Mouse (Mus musculus) retina, postnatal 1 day (tissue): ENCODE measurements around the gene Megf11.

Source experiments
- DNase-seq: peaks from one replicate; pipeline ENCODE4 v3.0.0-alpha.2; 2012

The Megf11 gene

DNA sequence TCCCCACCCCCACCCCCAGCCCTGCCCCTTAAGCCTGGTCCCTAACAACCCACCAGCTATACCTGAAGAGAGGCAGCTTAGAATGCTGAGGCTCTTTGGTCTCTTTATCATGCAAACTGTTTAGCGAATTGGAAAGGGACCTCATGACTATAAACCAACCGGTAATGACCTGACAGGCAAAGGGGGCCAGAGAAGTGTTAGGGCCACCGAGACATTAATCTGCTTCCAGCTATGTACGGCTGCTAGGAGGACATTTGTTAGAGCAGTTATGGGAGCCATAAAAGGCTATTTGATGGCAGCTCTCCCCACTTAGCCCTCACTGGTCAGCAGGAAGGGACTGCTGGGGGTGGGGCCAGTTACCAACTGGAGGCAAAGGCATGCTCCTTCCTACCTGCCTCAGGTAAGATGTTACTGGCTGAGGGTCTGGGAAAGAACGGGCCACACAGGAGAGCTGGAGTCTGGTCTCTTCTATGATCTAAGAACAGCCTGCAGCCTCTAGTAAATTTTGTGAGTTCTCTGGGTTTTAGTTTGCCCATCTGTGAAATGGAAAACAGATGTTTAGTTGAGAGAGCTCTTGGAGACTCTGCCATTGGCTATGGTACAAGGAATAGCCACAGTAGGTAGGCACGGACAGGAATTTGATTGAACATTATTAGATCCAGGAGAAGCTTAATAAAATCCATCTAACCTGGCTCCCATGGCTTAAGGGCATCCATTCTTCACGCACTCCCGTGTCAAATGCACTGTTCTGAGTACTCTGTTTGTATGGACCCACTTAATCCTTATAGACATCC, 183.2 kb downstream of the Megf11 start:
- no peak for DNase-seq

DNA sequence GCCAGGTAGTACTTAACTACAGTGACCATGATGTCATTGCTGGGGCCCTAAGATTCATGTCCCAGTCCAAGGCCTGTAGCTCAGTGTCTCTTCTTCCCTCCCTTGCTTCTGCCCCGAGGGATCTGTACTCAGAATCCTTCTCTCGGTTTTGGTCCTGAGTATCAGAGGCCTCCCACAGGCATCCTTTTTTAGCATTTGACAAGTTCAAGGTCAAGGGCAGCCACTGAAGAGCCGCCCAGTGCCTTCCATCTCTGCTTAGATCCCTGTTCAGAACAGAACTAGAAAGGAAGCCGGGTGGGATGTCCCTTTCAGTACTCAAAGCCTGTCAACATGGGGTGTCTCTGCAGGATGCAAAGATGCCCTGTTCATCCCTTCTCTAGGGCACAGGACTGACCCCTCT, 185.0 kb downstream of the Megf11 start:
- DNase-seq = no peak

DNA sequence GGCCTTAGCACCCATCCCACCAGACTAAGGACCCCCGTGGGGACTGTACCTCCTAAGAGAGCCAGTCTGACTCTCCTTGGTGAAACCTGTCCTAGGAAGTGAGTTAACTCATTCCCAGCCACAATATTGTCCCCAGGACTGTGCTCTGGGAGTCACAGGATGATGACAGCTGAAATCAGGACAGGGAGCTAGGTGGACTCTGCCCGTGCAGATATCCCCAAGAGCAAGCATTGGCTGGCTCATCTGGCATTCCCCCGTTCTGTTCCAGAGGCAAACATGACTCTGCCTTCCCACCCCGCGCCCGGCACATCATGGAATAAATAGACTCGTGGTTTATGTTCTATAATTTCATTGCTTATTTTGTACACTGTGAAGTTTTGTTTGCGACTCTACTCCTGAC, 185.7 kb downstream of the Megf11 start:
- DNase-seq = no peak

DNA sequence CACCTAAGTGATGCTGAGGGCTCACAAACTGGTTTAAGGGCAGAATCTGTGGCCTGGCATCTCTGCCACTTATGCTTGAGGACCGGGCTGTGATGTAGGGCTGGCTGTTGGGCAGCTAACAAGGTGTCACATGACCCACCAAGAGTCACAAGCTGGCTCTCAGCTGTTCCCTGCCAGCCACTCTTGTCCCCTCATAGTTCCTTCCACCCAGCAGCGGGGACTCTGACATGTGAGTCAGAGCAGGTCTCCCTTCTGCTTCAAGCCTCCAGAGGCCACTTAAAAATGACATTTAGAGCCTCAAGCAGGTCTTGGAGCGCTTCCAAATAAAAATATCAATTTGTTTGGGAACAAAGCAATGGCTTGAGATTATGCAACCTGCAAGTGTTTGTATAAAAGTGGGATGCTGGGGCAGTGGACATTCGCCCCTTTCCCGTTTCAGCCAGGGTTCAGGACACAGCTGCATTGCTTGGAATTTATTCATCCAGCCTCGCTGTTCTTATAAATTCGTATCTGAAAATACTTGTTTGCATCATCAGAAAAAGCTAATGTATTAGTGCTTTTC, 187.3 kb downstream of the Megf11 start:
- DNase-seq = no peak

DNA sequence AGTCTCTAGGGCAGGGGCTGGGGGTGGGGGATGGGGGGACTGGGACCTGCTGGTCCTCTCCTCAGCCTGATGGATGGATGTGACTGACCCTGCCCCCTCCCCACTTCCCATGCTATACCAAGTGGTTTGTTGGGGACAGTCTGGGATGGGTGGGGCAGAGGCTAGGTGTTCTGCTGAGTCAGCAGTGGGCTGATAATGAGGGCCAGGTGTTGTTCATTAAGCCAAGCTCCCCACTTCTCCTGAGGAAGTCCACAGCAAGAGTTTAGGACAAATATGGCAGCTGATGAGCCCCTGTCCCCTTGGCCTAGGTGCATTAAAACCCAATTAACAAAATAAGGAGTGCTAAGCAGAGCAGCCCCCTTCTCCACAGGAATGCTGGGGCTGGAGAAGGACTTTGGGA, 190.2 kb downstream of the Megf11 start:
- DNase-seq = no peak

DNA sequence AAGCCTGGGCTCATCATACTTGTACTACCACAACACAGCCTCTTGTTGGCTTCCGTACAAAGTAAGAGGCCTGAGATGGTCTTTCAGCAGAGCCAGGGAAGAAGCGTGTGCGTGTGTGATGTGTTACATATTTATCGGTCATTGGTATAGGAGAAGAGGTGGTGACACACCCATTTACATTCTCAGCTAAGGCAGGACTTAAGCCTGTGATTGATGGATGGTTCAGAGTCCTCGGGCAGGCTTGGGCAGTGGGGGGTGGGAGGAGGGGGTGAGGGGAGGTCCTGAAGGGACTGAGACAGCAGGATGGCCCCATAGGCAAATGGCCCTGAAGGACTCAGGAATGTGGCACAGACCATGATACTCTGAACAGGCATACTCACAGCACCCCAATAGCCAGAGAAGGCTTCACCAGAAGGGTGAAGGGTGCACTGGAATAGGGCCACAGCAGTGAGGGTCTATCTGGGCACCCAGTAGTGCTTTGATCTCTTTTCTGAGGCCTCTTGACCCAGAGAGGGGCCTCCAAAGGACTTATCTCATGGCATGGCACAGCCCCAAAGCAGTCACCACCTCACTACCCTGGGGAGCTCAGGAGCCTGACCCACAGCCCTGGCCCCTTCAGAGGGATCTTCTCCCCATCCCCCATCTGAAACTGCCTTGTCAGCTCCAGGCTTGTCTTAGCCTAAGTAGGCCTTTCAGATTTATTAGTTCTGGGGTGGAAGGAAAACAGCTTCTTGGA, 190.9 kb downstream of the Megf11 start:
- no peak for DNase-seq

DNA sequence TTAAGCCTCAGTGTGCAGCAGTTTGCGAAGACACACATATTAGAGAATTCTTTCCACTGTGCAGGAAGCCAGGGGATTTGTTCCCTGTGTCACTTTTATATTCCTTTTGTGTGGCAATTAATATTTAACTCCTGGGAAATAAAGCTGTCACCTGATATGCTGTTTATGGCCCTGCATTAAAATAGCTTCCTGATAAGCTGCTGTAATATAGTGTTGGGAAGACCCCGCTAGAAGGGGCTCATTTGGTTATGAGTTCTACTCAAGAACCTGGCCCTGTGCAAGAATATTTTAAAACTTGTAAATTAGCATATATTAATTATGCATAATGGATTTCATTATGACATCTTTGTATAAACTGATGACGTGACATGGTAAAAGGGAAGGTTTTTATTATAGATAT, 191.7 kb downstream of the Megf11 start:
- DNase-seq = no peak

DNA sequence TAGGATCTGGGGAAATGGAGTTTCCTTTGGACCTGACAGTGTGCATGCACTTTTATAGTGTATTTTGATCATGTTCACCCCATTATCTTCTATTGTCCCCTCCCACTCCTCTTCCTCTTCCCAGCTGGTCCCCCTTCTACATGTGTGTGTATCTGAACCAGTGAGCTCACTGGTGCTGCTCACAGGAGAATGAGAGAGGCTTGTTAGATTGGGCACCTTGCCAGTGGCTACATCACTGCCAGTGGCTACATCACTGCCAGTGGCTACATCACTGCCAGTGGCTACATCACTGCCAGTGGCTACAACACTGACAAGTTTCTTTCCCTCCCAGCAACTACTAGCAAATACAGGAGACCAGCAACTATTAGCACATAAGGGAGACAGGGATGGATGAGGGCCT, 192.6 kb downstream of the Megf11 start:
- DNase-seq = peak; percentile 28

DNA sequence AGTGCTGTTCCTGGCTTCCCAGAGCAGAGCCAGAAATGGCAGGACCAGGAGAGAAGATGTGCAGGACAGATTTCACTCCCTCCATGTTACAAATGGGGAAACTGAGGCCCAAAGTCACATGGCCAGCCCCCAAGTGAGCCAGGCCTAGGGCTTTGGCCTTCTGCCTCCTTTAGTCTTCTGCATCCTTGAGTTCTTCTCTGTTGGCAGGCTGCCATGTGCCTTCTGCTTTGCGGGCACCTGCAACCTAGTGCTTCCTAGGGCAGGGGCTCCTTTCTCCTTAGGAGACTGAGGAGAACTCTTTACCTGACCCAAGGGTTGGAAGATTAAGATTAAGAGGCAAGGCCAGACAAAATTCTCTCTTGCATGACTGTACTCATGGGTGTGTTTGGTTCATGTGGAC, 193.9 kb downstream of the Megf11 start:
- DNase-seq = no peak

DNA sequence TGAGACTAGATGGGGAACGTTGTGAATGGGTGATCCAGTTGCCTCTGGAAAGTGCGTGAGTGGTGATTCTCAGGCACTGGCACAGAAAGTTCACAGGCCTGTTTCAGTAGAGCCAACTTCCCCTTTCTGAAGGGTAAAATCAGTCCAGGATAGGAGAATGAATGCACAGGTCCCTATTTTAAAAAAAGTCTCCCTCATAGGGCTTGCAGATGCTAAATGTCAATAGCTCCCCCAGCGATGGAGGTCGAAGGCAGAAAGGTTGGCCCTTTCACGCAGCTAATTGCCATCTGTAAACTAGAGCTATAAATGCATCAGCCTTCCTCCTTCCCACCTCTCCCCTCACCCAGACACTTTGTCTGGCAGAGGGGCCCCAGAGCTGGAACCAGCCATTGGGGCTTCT, 200.9 kb downstream of the Megf11 start:
- no peak for DNase-seq

DNA sequence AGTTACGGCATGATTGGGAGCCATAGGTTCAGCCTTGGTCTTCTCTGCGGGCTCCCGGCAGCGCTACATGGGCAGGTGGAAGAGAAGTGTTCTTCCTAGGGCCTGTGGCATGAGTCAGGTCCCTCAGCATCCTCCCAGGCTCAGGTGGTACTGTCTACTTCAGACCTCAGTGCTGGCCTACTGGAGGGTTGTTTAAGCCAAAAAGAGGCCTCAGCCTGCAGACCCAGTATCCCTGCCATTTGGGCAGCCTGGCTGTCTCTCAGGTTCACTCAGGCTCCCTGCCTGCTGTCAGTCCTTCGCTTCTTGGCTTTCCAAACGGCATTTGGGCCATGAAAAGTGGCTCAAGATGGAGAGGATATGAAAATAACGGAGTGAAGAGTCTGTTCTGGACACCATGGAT, 202.6 kb downstream of the Megf11 start:
- DNase-seq = no peak

DNA sequence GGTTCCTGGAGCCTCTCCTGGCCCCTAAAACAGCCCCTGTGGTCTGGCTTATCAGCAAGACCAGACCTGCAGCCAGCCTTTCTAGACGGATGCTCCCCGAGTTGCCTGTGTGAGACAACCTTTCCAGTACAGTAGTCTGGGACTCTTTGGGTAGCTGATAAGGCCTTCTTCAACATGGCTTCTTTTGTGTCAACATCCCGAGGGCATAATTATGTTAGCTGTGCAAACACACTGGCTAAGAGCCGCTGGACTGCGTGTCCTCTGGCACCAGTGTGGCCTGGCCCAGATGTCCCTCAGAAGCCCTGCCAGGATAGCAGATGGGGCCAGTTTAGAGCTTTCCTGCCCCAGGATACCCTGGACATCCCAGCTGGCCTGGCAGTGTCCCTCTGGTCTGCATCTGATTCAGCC, 205.2 kb downstream of the Megf11 start:
- DNase-seq = peak; percentile 57

DNA sequence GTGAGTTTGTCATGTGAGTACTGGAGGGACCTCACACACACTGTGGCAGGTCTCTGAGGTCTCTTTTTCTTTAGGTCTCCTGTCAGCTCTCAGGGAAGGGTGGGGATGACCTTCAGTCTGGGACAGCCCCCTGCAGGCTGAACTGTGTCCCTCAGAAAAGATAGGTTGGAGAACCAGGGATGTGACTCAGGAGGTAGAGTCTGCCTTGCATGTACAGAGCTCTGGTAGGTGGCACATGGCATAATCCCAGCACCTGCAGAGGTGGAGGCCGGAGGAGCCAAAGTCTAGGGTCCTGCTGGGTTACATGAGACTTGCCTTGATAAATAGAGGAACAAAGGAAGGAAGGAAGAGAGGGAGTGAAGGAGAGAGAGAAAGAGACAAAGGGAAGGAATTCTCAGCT, 206.0 kb downstream of the Megf11 start:
- DNase-seq = no peak

DNA sequence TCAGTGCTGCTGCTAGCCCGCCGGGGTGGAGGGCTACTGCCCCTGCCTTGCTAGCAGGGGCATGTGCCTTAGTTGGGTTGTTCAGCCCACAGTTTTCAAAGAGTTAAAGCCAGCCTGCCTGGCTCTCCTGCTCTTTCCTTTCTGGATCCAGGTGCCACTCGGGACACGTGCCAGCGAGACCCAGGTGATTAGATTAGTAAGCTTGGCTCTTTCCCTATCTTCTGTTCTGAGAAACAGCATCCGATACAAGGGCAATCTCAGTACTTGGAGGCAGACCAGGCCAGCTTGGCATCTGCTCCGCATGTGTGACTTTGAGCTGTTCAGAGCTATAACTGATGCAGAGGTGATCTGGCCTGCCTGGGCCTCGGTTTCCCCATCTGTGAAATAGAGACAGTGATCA, 209.0 kb downstream of the Megf11 start:
- DNase-seq = no peak

DNA sequence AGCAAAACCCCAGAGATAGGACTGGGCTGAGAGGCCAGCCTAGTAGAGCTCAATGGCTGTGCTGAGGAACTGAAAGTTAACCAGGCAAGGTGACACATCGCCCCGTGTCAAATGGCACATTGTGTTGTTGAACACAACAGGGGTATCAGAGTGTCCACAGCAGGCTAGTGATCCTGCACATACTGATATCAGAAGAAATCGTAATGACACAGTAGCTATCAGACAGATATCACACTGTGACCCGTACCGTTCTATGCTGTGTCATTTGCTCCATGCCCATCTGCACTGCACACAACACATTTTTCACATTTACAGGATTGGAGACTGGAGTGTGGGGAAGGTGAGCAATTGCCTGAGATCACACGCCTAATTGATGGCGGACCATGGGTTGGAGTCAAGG, 213.0 kb downstream of the Megf11 start:
- DNase-seq = no peak

DNA sequence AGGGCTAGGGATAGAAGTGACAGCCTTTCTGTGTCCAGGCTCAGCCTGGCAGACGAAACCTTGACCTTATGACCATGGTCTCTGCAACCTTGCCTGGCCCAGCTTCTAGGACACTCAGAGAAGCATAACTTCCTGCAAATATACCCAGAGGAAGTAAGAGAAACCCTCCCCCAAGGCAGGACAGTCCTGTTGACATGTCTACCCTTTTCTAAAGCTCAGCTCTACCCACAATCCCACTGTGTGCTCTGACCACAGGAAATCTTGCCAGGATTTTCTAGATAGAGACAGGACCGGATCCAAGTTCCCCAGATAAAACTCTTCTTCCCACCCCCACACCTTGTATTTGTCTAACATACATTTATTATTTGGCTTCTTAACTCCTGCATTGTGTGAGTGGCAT, 215.3 kb downstream of the Megf11 start:
- no peak for DNase-seq

DNA sequence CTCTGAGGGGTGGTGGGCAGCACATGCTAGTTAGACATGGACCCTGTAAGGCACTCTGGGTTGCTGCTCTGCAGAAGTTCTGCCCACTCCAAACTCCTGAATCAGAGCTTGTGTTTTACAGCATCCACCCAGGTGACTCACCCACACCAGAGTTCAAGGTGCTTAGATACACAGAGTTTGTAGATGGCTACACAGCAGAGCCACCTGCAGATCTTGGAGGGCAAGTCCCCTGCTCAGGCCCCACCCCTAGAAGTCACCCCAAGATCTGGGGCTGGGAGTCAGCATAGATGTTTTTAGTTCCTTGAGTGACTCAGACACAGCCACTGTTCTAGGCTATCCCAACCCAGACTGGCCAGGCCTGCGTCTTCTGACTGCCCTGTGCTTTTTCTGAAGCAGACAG, 217.5 kb downstream of the Megf11 start:
- no peak for DNase-seq

DNA sequence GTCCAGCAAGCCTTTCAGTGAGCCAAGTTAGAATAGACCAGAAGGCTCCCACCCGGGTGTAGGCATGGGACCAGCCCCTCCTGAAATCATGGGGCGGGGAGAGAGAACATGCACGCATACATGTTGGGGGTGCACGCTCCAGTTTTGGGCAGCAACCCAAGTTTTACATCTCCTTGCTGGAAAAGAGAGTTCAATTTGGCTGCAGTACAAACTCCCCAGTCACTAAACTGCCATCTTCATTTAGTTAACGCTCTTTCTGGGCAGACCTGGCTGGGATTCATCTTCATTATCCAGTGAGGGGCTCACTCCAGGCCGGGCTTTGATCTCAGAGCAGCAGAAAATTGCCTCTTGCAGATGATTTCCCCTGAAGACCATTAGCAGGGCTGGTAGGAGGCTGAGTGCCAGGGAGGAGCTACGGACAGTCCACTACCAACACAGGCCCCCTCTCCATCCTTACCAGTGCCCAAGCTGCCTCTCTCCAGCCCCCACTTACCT, 218.8 kb downstream of the Megf11 start:
- peak; percentile 64 for DNase-seq

DNA sequence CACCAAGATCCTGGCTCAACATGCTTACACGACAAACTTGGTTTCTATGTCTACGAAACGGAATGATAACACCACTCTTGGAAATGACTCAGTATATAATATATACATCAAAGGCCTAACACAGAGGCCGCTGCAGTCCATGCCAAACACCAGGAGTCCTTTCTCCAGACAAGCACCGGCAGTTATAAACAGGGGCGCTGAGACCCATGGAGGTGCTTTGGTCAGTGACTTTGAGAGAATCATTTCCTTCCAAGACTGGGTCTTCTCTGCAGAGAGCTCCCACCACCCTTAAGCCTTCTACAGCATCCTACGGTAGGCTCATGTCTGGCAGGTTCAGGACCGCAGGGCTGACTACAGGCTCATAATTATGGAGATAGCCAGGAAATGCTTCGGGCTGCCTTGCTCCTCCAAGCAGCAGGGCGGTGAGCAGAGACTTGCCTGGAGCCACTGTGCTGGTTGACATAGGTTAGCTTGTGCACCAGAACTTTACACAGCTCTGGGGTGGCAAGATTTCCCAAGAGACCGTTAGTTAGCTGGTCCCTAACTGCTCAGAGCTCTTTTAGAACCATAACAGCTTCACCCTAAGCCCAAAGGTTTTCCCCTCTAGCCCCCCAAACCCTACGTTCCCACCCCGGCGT, 219.8 kb downstream of the Megf11 start:
- DNase-seq = no peak

DNA sequence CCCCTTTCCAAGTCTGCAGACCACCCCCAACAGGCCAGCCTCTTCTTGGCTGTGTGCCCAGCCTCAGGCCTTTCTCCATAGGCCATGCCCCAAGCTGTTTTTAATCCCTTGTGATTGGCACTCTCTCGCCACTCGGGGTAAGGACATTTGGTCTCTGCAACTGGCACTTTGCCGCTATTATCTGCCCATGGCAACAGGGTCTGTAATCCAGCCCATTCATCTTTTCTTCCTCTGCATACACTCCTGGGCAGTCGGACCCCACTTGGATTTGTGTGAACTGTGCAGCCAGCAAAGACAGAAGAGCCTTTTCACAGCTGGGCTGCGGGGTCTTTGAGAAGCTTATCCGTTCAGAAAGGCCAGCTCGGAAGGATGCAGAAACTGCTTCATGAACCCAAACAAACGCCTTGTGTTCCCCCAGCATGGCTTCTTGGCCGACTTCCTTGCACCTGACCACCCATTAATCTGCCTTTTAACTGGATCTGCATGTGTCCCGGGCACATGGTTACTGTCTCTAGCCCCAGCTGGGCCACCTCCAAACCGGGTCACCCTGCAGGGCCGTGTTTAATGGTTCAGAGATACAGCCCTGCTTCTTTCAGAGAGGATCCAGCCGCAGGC, 220.4 kb downstream of the Megf11 start:
- DNase-seq = peak; percentile 94

DNA sequence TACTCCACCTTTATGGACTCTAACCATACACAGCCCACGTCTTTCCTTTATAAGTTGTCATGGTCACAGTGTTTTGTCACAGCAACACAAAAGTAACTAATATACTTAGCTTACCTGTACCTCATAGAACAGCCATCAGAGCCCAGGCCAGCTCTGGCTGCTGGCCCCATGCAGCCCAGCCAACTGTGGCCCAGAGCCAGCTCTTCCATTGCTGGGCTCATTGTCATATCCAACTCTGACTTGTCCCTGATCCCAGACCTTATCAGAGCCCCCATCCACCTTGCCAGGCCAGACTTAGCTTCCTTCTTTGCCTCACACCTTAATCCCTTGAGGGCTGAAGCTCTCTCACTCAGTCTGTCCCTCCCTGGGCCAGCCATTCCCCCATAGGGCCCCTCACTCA, 221.6 kb downstream of the Megf11 start:
- DNase-seq = no peak

DNA sequence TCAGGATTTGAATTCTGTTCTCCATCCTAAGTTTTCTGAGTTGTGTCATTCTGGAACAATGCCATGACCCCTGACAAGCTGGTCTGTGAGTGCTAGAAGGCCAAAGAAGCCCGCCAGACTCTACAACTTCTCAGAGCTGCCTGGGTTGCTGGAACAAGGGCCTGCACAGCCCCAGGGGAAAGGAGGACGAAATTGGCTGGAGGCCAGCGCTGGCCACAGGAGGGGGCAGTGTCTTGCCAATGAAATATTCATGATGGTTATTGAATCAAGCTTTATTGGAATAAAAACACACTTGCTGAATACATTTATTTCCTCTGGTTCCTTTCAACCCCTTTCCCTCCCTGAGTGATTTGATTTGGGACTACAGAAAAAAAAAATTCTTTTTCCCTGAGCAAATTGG, 224.1 kb downstream of the Megf11 start:
- peak; percentile 28 for DNase-seq
